Mouse (Mus musculus): Measurements from ENCODE around the gene Gm17324.

GRCm38 (mm10) chr9:78480706-78481358 lies 32.2 kb upstream of the Gm17324 start:
- TF ChIP-seq POLR2A (IDR thresholded peaks at IDR 0.05; ENCODE audit: control insufficient read depth, extremely low read depth, insufficient read depth, low read length, poor library complexity), result no peak
- no peak for TF ChIP-seq CTCF (IDR thresholded peaks at IDR 0.05; ENCODE audit: borderline replicate concordance, control insufficient read depth, extremely low read depth, insufficient read depth, low read length, poor library complexity)
